Mouse (Mus musculus): ENCODE data around the gene Pomt2. TPM values are rescaled to one million over a fixed set of nuclear protein-coding genes. Genes with fewer than 3 reads are reported as not detected.
A peak's percentile ranks its signal among the peaks of the same experiment; 100 is the strongest.

Gene Pomt2
- 15.7 and 16.1 TPM in 2 replicates for polyA plus RNA-seq (2014; fragmentation: Nextera tagmentation; extraction: Ambion mirVana)

DNA sequence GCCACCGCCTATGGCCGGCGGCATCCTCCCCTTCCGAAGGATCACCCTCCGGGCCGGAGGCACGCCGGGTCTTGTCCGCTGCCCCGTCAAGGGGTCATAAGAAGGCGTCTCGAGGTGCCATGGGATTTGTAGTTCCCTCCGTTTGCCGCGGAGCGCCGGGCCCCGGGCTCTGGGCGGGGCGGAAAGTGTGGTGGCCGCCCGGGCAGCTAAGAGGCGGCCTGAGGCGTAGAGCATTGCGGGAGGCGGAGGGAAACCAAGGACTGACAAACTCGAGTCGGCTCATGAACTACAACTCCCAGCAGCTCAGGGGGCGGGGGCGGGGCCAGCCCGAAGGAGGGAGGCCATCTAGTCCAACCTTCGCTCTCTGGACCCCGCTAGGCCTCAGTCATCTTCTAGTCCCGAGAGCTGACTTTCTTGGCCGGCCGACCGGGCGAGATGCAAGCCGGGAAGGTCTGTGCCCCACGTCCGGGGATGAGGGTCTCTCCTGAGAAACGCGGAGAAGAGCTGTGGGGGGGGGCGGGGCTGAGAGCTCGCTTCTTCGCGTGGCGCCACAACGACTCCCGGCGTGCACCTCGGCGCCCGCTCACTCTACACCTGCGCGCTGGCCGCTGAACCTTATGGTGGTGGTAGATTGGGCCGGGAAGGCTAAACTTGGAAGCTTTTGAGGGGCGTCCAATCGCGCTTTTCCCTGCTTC is at the start of gene Pomt2:
TSS of gene Pomt2 (minus strand) at position 574 of the 695 bp plus-strand sequence.
- ATAC-seq (ENCODE audit: low FRiP score) (peak; percentile 97), DNase-seq (ENCODE audit: low spot score, missing footprints) (peak; percentile 99)
- H3K4me2 ChIP-seq, result peak within 1 kb of the TSS; percentile 66
- no peaks in the 10 kb centered on the region for H3K36me3 ChIP-seq (ENCODE audit: control insufficient read depth, insufficient read depth, low read length)
- WGBS, result under 1% methylated on average over 61 of the region's 61 CpGs
- peak within 1 kb of the TSS; percentile 83 for H3K4me3 ChIP-seq (ENCODE audit: low read depth, low read length)
- H3K9ac ChIP-seq (ENCODE audit: low read length), result peak within 1 kb of the TSS; percentile 75
- H3K27me3 ChIP-seq (ENCODE audit: control insufficient read depth, insufficient read depth, low read length), result no peaks in the 10 kb centered on the region
- H3K27ac ChIP-seq (ENCODE audit: low read depth, low read length), result peak within 1 kb of the TSS; percentile 88
- H3K9me3 ChIP-seq (ENCODE audit: control insufficient read depth, low read length), result no peaks in the 10 kb centered on the region; the same call in 1 of the 2 replicates
- peaks cover 11% of the 10 kb centered on the region for H3K4me1 ChIP-seq (ENCODE audit: control insufficient read depth, insufficient read depth, low read length)

DNA sequence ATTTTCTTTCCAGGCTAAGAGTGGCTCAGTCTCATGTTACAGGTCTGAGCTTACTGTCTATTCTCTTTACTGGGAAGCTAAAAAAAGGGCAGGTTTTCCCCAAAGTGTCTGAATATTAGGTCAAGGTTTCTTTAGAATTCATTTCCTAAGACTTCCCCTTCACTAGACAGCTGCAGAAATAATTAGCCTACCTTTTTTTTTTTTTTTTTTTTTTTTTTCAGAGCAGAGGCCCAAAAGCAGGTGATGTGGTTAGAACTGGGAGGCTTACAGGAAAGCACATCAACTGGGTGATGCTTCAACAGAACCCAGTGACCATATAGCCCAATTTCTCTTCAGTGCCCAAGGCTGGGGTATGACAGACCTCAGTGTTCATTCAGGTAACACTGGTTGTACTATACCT is 48.5 kb upstream of the Pomt2 start:
- H3K9me3 ChIP-seq (ENCODE audit: control insufficient read depth, low read length), result no peaks in the 10 kb centered on the region
- DNase-seq (ENCODE audit: low spot score, missing footprints) (no peak), ATAC-seq (ENCODE audit: low FRiP score) (no peak)
- peaks cover 8% of the 10 kb centered on the region for H3K4me1 ChIP-seq (ENCODE audit: control insufficient read depth, insufficient read depth, low read length)
- H3K27me3 ChIP-seq (ENCODE audit: control insufficient read depth, insufficient read depth, low read length), result no peaks in the 10 kb centered on the region
- H3K4me3 ChIP-seq (ENCODE audit: low read depth, low read length), result no peak overlapping the region
- no peaks in the 10 kb centered on the region for H3K36me3 ChIP-seq (ENCODE audit: control insufficient read depth, insufficient read depth, low read length)
- H3K9ac ChIP-seq (ENCODE audit: low read length), result no peak overlapping the region
- no peak overlapping the region for H3K27ac ChIP-seq (ENCODE audit: low read depth, low read length)
- no peak overlapping the region for H3K4me2 ChIP-seq

DNA sequence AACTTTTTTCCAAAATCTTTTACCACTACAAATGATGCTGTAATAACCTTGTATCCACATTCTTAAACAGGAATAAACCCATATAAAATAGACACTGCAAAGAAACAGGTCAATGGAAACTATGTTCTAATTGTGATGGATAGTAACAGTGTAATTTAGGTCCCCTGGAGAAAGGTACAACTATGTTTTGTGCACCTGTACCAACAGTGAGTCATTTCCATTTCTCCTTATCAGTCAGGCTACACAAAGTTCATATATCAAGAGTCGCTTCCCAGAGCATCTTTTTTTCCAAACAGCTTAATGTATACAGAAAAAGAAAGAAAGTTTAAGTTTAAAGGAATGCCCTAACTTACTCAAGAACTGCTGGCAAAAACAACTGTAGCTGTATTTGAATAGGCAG is 47.3 kb upstream of the Pomt2 start:
- Histone ChIP-seq H3K4me3 (ENCODE audit: low read depth, low read length) (no peak overlapping the region), H3K27ac (ENCODE audit: low read depth, low read length) (no peak overlapping the region), H3K4me1 (ENCODE audit: control insufficient read depth, insufficient read depth, low read length) (peaks cover 6% of the 10 kb centered on the region), H3K27me3 (ENCODE audit: control insufficient read depth, insufficient read depth, low read length) (no peaks in the 10 kb centered on the region), H3K9ac (ENCODE audit: low read length) (no peak overlapping the region), H3K36me3 (ENCODE audit: control insufficient read depth, insufficient read depth, low read length) (no peaks in the 10 kb centered on the region), H3K4me2 (no peak overlapping the region), H3K9me3 (ENCODE audit: control insufficient read depth, low read length) (no peaks in the 10 kb centered on the region)
- ATAC-seq (ENCODE audit: low FRiP score) (no peak), DNase-seq (ENCODE audit: low spot score, missing footprints) (no peak)
- WGBS, result 86% methylated on average over 1 of the region's 1 CpGs

DNA sequence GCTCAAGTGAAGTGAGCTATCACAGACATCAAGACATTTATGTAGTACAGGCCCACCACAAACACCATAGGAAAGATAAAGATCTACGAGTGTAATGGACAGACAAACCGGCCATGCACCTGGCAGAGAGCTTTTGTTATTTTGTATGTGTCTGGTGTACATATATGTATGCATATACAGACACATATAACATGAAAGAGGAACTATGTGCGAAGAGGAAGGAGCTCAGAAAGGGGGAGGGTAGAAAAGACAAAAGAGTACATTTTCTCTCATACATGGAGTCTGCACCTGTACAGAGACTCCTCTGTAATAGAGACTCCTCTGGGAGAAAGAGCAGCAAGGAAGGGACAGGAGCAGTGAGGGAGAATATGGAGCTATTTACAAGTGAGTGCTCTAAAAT is 45.2 kb upstream of the Pomt2 start:
- 90% methylated on average over 3 of the region's 3 CpGs for WGBS
- ATAC-seq (ENCODE audit: low FRiP score) (no peak), DNase-seq (ENCODE audit: low spot score, missing footprints) (no peak)
- Histone ChIP-seq H3K4me3 (ENCODE audit: low read depth, low read length) (no peak overlapping the region), H3K9ac (ENCODE audit: low read length) (no peak overlapping the region), H3K4me2 (no peak overlapping the region), H3K4me1 (ENCODE audit: control insufficient read depth, insufficient read depth, low read length) (no peaks in the 10 kb centered on the region), H3K36me3 (ENCODE audit: control insufficient read depth, insufficient read depth, low read length) (no peaks in the 10 kb centered on the region), H3K9me3 (ENCODE audit: control insufficient read depth, low read length) (no peaks in the 10 kb centered on the region), H3K27ac (ENCODE audit: low read depth, low read length) (no peak overlapping the region), H3K27me3 (ENCODE audit: control insufficient read depth, insufficient read depth, low read length) (no peaks in the 10 kb centered on the region)

DNA sequence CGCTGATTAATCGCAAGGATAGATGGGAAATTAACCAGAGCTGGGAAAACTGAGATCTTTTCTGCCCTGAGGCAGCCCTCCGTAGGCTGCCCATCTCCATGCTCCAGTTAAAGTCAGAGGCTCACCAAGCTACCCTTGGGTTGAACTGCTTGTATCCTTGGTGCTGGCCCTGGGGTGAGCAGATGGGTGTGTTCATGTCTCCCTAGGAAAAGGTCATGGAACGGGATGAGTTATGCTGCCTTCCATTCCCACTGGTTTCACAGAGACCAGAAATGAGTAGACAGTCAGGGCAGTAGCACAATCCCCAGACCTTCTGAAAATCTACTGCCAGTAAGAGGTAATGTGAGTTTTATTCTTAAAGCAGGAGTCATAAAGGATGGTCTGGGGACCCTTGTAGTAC is 29.9 kb upstream of the Pomt2 start:
- peaks cover 3% of the 10 kb centered on the region; the same call in 1 of the 2 replicates for H3K36me3 ChIP-seq (ENCODE audit: control insufficient read depth, insufficient read depth, low read length)
- no peak overlapping the region for H3K4me3 ChIP-seq (ENCODE audit: low read depth, low read length)
- H3K4me1 ChIP-seq (ENCODE audit: control insufficient read depth, insufficient read depth, low read length), result no peaks in the 10 kb centered on the region
- H3K9me3 ChIP-seq (ENCODE audit: control insufficient read depth, low read length), result no peaks in the 10 kb centered on the region
- 95% methylated on average over 4 of the region's 4 CpGs for WGBS
- no peak for DNase-seq (ENCODE audit: low spot score, missing footprints)
- H3K27ac ChIP-seq (ENCODE audit: low read depth, low read length), result no peak overlapping the region
- H3K27me3 ChIP-seq (ENCODE audit: control insufficient read depth, insufficient read depth, low read length), result no peaks in the 10 kb centered on the region
- no peak for ATAC-seq (ENCODE audit: low FRiP score)
- no peak overlapping the region for H3K9ac ChIP-seq (ENCODE audit: low read length)
- H3K4me2 ChIP-seq, result no peak overlapping the region

DNA sequence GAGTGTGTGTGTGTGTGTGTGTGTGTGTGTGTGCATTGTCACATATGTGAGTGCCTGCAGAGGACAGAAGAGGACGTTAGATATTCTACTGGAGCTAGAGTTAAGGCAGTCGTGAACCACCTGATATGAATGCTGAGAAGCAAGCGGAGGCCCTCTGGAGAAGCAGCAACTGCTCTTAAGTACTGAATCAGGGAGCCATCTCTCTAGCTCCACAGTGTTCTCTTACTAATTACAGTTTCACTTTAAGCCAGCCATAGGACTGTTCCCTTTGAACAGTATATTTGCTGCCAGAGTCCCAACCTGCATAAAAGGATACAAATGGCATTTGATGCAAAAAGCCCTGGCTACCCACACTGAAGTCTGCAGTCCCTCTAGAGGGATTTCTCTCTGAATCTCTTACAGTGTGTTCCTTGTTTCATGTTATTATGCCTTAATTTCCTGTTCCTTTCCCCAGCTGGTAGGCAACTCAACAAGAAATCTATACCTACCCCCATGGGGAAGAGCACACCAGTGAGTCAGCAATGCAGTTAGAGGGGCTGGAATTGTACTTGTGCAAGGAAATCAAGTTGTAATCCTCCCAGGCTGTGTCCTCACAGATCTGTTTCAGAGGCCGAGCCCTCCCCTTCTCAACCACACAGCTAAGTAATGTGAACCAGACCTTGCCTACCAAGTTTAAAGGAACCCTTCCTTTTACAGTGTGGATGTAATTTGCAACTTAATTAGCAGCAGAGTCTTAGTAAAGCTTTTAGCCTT is 27.6 kb upstream of the Pomt2 start:
- peaks cover 3% of the 10 kb centered on the region; the same call in 1 of the 2 replicates for H3K36me3 ChIP-seq (ENCODE audit: control insufficient read depth, insufficient read depth, low read length)
- H3K9me3 ChIP-seq (ENCODE audit: control insufficient read depth, low read length), result no peaks in the 10 kb centered on the region

DNA sequence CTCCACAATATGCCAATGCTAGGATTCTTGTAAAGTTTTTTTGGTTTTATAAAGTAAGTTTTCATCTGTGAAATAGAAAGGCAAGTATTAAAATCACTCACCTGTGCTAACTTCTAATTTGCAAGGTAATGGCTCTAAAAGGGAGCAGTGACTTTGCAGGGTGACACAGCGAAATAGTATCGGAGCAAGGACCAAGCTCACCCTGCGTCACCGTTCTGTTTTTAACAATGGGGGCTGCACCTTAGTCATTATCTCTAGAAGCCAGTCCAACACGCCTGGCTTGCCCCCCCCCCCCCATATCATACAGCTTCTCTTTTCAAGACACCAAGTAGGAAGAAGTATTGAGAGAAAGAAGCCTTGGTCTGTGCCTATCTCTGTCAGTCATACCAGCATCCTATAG is 13.0 kb upstream of the Pomt2 start:
- no peaks in the 10 kb centered on the region for H3K9me3 ChIP-seq (ENCODE audit: control insufficient read depth, low read length)
- H3K27me3 ChIP-seq (ENCODE audit: control insufficient read depth, insufficient read depth, low read length), result no peaks in the 10 kb centered on the region
- no peak for ATAC-seq (ENCODE audit: low FRiP score)
- no peak overlapping the region for H3K27ac ChIP-seq (ENCODE audit: low read depth, low read length)
- H3K4me2 ChIP-seq, result no peak overlapping the region
- H3K9ac ChIP-seq (ENCODE audit: low read length), result no peak overlapping the region
- DNase-seq (ENCODE audit: low spot score, missing footprints), result no peak
- 87% methylated on average over 5 of the region's 5 CpGs for whole genome bisulfite sequencing
- H3K36me3 ChIP-seq (ENCODE audit: control insufficient read depth, insufficient read depth, low read length), result no peaks in the 10 kb centered on the region
- no peak overlapping the region for H3K4me3 ChIP-seq (ENCODE audit: low read depth, low read length)
- no peaks in the 10 kb centered on the region for H3K4me1 ChIP-seq (ENCODE audit: control insufficient read depth, insufficient read depth, low read length)

More for the DNA sequence above, 27.6 kb upstream of the Pomt2 start:
- no peaks in the 10 kb centered on the region for H3K27me3 ChIP-seq (ENCODE audit: control insufficient read depth, insufficient read depth, low read length)
- no peak overlapping the region for H3K27ac ChIP-seq (ENCODE audit: low read depth, low read length)
- H3K4me2 ChIP-seq, result no peak overlapping the region
- no peaks in the 10 kb centered on the region for H3K4me1 ChIP-seq (ENCODE audit: control insufficient read depth, insufficient read depth, low read length)
- H3K4me3 ChIP-seq (ENCODE audit: low read depth, low read length), result no peak overlapping the region
- 88% methylated on average over 4 of the region's 4 CpGs for WGBS
- DNase-seq (ENCODE audit: low spot score, missing footprints) (no peak), ATAC-seq (ENCODE audit: low FRiP score) (no peak)
- no peak overlapping the region for H3K9ac ChIP-seq (ENCODE audit: low read length)

DNA sequence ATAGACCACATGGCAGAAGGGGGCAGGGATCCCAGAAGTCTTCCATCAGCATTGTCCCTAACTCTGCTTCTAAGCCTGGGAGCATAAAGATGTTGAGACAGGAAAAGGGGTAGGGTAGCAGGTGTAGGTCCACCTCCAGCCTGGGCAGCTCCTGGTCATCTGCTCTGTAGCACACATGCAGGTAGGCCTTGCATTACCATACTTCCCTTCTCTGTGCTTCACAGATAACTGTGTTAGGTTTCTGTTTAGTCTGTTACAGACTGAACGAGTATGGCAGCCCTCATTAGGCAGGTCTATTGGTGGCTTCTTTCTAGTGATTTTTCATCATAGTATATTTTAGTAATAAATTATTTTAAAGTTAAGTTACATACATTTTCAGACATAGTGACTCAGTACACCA is 12.5 kb upstream of the Pomt2 start:
- Histone ChIP-seq H3K27ac (ENCODE audit: low read depth, low read length) (no peak overlapping the region), H3K36me3 (ENCODE audit: control insufficient read depth, insufficient read depth, low read length) (no peaks in the 10 kb centered on the region), H3K27me3 (ENCODE audit: control insufficient read depth, insufficient read depth, low read length) (no peaks in the 10 kb centered on the region), H3K4me2 (no peak overlapping the region), H3K9ac (ENCODE audit: low read length) (no peak overlapping the region), H3K9me3 (ENCODE audit: control insufficient read depth, low read length) (no peaks in the 10 kb centered on the region), H3K4me1 (ENCODE audit: control insufficient read depth, insufficient read depth, low read length) (no peaks in the 10 kb centered on the region), H3K4me3 (ENCODE audit: low read depth, low read length) (no peak overlapping the region)
- WGBS, result 82% methylated on average over 1 of the region's 1 CpGs
- DNase-seq (ENCODE audit: low spot score, missing footprints) (no peak), ATAC-seq (ENCODE audit: low FRiP score) (no peak)

DNA sequence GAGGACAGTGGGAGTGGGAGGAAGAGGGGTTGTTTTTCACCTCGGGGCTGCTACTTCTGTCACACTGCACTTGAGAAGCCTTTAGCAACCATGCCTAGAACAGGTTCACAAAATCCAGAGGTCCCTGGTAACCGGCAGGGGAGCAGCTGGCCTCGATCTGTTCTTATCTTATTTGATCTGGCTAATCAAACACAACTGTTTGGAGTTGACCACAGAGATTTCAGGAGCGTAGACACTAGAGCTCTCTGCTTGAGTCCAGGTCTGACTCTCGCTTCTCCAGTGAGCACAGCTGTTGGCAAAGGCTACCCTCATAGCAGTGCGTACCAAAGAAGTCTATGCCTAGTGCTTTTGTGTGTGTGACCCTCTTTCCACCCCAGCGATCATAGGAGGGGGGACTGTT is 10.3 kb upstream of the Pomt2 start:
- Histone ChIP-seq H3K9me3 (ENCODE audit: control insufficient read depth, low read length) (no peaks in the 10 kb centered on the region), H3K36me3 (ENCODE audit: control insufficient read depth, insufficient read depth, low read length) (no peaks in the 10 kb centered on the region), H3K9ac (ENCODE audit: low read length) (no peak overlapping the region), H3K27me3 (ENCODE audit: control insufficient read depth, insufficient read depth, low read length) (no peaks in the 10 kb centered on the region), H3K4me3 (ENCODE audit: low read depth, low read length) (no peak overlapping the region), H3K27ac (ENCODE audit: low read depth, low read length) (no peak overlapping the region), H3K4me2 (no peak overlapping the region), H3K4me1 (ENCODE audit: control insufficient read depth, insufficient read depth, low read length) (no peaks in the 10 kb centered on the region)
- ATAC-seq (ENCODE audit: low FRiP score) (no peak), DNase-seq (ENCODE audit: low spot score, missing footprints) (no peak)
- 76% methylated on average over 7 of the region's 7 CpGs for WGBS
